Mouse (Mus musculus): ENCODE results near the gene Tbc1d2. TPM values are rescaled to one million over a fixed set of nuclear protein-coding genes. Genes with fewer than 3 reads are reported as not detected.

Gene Tbc1d2
- polyA plus RNA-seq, 1 experiment from 2014 or later: 0.94 TPM

Other genes starting within 250 kb of the Tbc1d2 start
- gene Hemgn, start 236.7 kb downstream of the Tbc1d2 start, polyA plus RNA-seq (2016; fragmentation: Nextera tagmentation; extraction: Ambion mirVana): 13.8 and 19.7 TPM in 2 replicates
- 424 and 464 TPM in 2 replicates for gene Anp32b, start 199.3 kb downstream of the Tbc1d2 start, polyA plus RNA-seq (2016; fragmentation: Nextera tagmentation; extraction: Ambion mirVana)
- gene Nans, start 161.0 kb downstream of the Tbc1d2 start, polyA plus RNA-seq (2016; fragmentation: Nextera tagmentation; extraction: Ambion mirVana): 75.7 and 77.5 TPM in 2 replicates
- gene Trim14, start 114.1 kb downstream of the Tbc1d2 start, polyA plus RNA-seq (2016; fragmentation: Nextera tagmentation; extraction: Ambion mirVana): 0.43 and 0.84 TPM in 2 replicates
- gene Coro2a, start 48.0 kb downstream of the Tbc1d2 start, polyA plus RNA-seq (2016; fragmentation: Nextera tagmentation; extraction: Ambion mirVana): 2.1 and 2.8 TPM in 2 replicates

All from forebrain, embryonic 10.5 days (tissue).